Mouse (Mus musculus): ENCODE data around the gene Kif1c.
A peak's percentile ranks its signal among the peaks of the same experiment; 100 is the strongest.
"Not testable (repeated sequence)": the region's sequence is repeated elsewhere in the genome, so short reads cannot be mapped to it uniquely, and the experiment has no call there.

The Kif1c gene

GRCm38 (mm10) chr11:70745636-70746035, 45.3 kb downstream of the Kif1c start:
- no peak for DNase-seq (ENCODE audit: low read depth)

- no peak for DNase-seq (ENCODE audit: low read depth)
Measured at GRCm38 (mm10) chr11:70747876-70748545, 47.7 kb downstream of the Kif1c start.

GRCm38 (mm10) chr11:70752337-70753017, 52.1 kb downstream of the Kif1c start:
- DNase-seq (ENCODE audit: low read depth): no peak

- DNase-seq (ENCODE audit: low read depth): no peak
Measured at GRCm38 (mm10) chr11:70753146-70753545, 52.8 kb downstream of the Kif1c start.

- no peak for DNase-seq (ENCODE audit: low read depth)
Measured at GRCm38 (mm10) chr11:70754476-70754875, 54.1 kb downstream of the Kif1c start.

- DNase-seq (ENCODE audit: low read depth): no peak
Measured at GRCm38 (mm10) chr11:70754958-70755357, 54.6 kb downstream of the Kif1c start.

GRCm38 (mm10) chr11:70755645-70756044, 55.3 kb downstream of the Kif1c start:
- DNase-seq (ENCODE audit: low read depth): peak; percentile 71

GRCm38 (mm10) chr11:70760446-70760845, 60.1 kb downstream of the Kif1c start:
- not testable (repeated sequence) for DNase-seq (ENCODE audit: low read depth)

- DNase-seq (ENCODE audit: low read depth): no peak
Measured at GRCm38 (mm10) chr11:70762641-70763040, 62.3 kb downstream of the Kif1c start.

GRCm38 (mm10) chr11:70763582-70763935, 63.2 kb downstream of the Kif1c start:
- no peak for DNase-seq (ENCODE audit: low read depth)

GRCm38 (mm10) chr11:70763936-70764808, 63.8 kb downstream of the Kif1c start, which contains the start of gene Zfp3:
Zfp3 (plus strand) TSS chr11:70764209.
- peak; percentile 43 for DNase-seq (ENCODE audit: low read depth)

GRCm38 (mm10) chr11:70765776-70766445, 65.6 kb downstream of the Kif1c start:
- DNase-seq (ENCODE audit: low read depth): no peak

GRCm38 (mm10) chr11:70770804-70771203, 70.5 kb downstream of the Kif1c start:
- no peak for DNase-seq (ENCODE audit: low read depth)

- DNase-seq (ENCODE audit: low read depth): peak; percentile 53
Measured at GRCm38 (mm10) chr11:70776830-70777571, 76.7 kb downstream of the Kif1c start.

- no peak for DNase-seq (ENCODE audit: low read depth)
Measured at GRCm38 (mm10) chr11:70777634-70778033, 77.3 kb downstream of the Kif1c start.

GRCm38 (mm10) chr11:70778058-70778457, 77.7 kb downstream of the Kif1c start:
- DNase-seq (ENCODE audit: low read depth): not testable (repeated sequence)
